Mouse (Mus musculus) hindbrain, embryonic 14.5 days (tissue): ENCODE results near the gene Vmn1r180. TPM values are rescaled to one million over a fixed set of nuclear protein-coding genes. Genes with fewer than 3 reads are reported as not detected.
"Not testable (repeated sequence)": the region's sequence is repeated elsewhere in the genome, so short reads cannot be mapped to it uniquely, and the experiment has no call there.

Experiments
- ATAC-seq: fragments of 200-750 bp; cut with Nextera tagmentation; 2 replicates; pipeline ENCODE4 v1.8.0; 2017; ENCODE audit warnings: moderate number of reproducible peaks, mild to moderate bottlenecking, moderate TSS enrichment, moderate library complexity; ENCODE audit not compliant: low FRiP score
- DNase-seq: peaks from one replicate; pipeline ENCODE4 v3.0.0-alpha.2; 2015; ENCODE audit warnings: low spot score
- H3K27ac ChIP-seq: fragments of 300-500 bp; sonication (generic); 2 replicates; pipeline ENCODE4 v1.5.1; 2014; ENCODE audit warnings: mild to moderate bottlenecking, moderate library complexity
- H3K27me3 ChIP-seq: fragments of 300-500 bp; sonication (generic); 2 replicates; pipeline ENCODE4 v1.6.1; 2014; ENCODE audit warnings: mild to moderate bottlenecking, low read length, mixed read lengths; ENCODE audit not compliant: control insufficient read depth, insufficient read depth
- H3K36me3 ChIP-seq: fragments of 300-500 bp; sonication (generic); replicated peaks from 2 replicates; pipeline ENCODE4 v1.6.1; 2014; ENCODE audit not compliant: control insufficient read depth, insufficient read depth
- H3K4me1 ChIP-seq: fragments of 300-500 bp; sonication (generic); replicated peaks from 2 replicates; pipeline ENCODE4 v1.6.1; 2014; ENCODE audit warnings: antibody characterized with exemption, low read length, mixed read lengths; ENCODE audit not compliant: control insufficient read depth, insufficient read depth
- H3K4me2 ChIP-seq: fragments of 300-500 bp; sonication (generic); replicated peaks from 2 replicates; pipeline ENCODE4 v1.6.1; 2014; ENCODE audit warnings: mild to moderate bottlenecking, moderate library complexity
- H3K4me3 ChIP-seq: fragments of 300-500 bp; sonication (generic); replicated peaks from 2 replicates; pipeline ENCODE4 v1.5.1; 2014; ENCODE audit warnings: mild to moderate bottlenecking, low read length
- H3K9ac ChIP-seq: fragments of 300-500 bp; sonication (generic); 2 replicates; pipeline ENCODE4 v1.6.1; 2014
- H3K9me3 ChIP-seq: fragments of 300-500 bp; sonication (generic); 2 replicates; pipeline ENCODE4 v1.6.1; 2016; ENCODE audit warnings: low read length; ENCODE audit not compliant: control insufficient read depth
- whole genome bisulfite sequencing: fragments of 180-500 bp; shearing (Covaris S2); extraction: QIAGEN DNeasy Blood & Tissue Kit; methylation state at CpG from one replicate; pipeline ENCODE4 v1.1.7; 2014; 5-methylcytosine and 5-hydroxymethylcytosine counted together
- polyA plus RNA-seq: library from polyadenylated mRNA; unstranded; fragments of >200 nt; fragmentation: Nextera tagmentation; extraction: Ambion mirVana; gene quantifications from 2 replicates; pipeline ENCODE4 v1.2.1, GENCODE M21; 2014

Vmn1r180 gene
- polyA plus RNA-seq, result not detected in 2 replicates

DNA sequence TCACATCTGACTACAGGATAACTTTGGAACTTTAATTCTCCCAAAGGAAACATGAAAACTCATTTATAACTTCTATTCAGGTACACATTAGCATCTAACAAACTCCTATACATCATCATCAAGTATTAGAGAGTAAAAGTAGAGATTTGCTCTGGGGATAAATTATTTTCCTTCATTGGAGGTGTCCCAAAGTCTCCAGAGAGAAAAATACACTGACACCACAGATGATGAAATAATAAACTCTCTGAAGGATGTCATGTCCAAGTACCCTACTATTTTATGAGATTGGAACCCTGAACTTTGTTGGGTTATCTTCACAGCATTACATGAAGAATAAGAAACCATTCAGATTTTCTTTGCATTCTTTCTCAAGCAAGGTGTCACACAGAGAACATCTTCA lies at the start of gene Vmn1r180:
TSS of gene Vmn1r180 (plus strand) at position 301 of the 400 bp plus-strand sequence.
- Histone ChIP-seq H3K4me3 (no peak within 1 kb of the TSS), H3K36me3 (no peaks in the 10 kb centered on the region), H3K4me1 (no peaks in the 10 kb centered on the region), H3K4me2 (no peak within 1 kb of the TSS), H3K9ac (no peak within 1 kb of the TSS), H3K27me3 (no peaks in the 10 kb centered on the region), H3K9me3 (peaks cover 10% of the 10 kb centered on the region; the same call in 1 of the 2 replicates), H3K27ac (no peak within 1 kb of the TSS)
- ATAC-seq, result no peak
- no peak for DNase-seq

DNA sequence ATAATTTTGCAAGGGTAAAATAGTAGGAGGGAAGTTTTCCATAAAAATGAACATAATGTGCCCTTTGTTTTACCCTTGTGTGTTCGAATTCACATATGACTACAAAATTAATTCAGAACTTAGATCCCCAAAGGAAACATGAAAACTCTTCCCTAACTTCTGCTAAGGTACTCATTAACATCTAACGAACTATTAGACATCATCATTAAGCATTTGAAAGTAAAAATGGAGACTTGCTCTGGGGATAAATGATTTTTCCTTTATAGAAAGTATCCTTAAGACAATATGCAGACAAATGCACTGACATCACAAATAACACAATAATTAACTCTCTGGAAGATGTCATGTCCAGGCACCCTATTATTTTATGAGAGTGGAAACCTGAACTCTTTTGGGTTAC lies 23.8 kb upstream of the Vmn1r180 start, which contains the start of gene Vmn1r179:
TSS of gene Vmn1r179 (plus strand) at position 301 of the 400 bp plus-strand sequence.
- Histone ChIP-seq H3K4me2 (no peak within 1 kb of the TSS), H3K27ac (no peak within 1 kb of the TSS), H3K9me3 (peaks cover 31% of the 10 kb centered on the region), H3K4me3 (no peak within 1 kb of the TSS), H3K4me1 (no peaks in the 10 kb centered on the region), H3K27me3 (no peaks in the 10 kb centered on the region), H3K9ac (no peak within 1 kb of the TSS), H3K36me3 (no peaks in the 10 kb centered on the region)
- WGBS, result 52% methylated on average over 2 of the region's 2 CpGs
- DNase-seq (no peak), ATAC-seq (no peak)

- not testable (repeated sequence) for H3K36me3 ChIP-seq, ATAC-seq, H3K4me3 ChIP-seq, H3K27ac ChIP-seq, H3K4me2 ChIP-seq, DNase-seq, H3K9ac ChIP-seq, H3K27me3 ChIP-seq, H3K4me1 ChIP-seq
- WGBS, result 68% methylated on average over 3 of the region's 3 CpGs
- peaks cover 32% of the 10 kb centered on the region for H3K9me3 ChIP-seq
These were observed 17.6 kb downstream of the Vmn1r180 start for GRCm38 (mm10) chr7:23968044-23968443.

DNA sequence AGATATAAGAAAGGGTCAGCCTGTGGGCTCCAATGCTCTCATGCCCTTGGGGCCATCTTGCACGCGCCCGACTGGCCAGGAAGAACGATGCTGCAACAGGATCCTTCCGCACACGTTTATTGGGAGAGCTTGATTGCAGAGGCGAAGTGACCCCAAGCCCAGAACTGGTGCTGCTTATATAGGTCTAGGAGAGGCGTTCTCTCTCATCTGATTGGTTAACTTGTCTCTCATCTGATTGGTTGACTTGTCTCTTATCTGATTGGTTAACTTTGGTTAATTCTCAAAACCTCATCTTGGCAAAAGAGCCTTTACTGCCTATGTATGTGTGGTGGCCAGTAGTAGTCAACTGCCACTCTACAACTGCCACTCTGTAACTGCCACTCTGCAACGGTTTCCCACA lies 23.9 kb downstream of the Vmn1r180 start, which contains the start of gene Vmn1r181:
TSS of gene Vmn1r181 (plus strand) at position 301 of the 400 bp plus-strand sequence.
- not testable (repeated sequence) for H3K36me3 ChIP-seq, H3K27me3 ChIP-seq, H3K9ac ChIP-seq, H3K4me2 ChIP-seq, ATAC-seq, H3K4me3 ChIP-seq, H3K4me1 ChIP-seq, DNase-seq, H3K27ac ChIP-seq
- WGBS, result 88% methylated on average over 9 of the region's 9 CpGs
- peaks cover 31% of the 10 kb centered on the region for H3K9me3 ChIP-seq

DNA sequence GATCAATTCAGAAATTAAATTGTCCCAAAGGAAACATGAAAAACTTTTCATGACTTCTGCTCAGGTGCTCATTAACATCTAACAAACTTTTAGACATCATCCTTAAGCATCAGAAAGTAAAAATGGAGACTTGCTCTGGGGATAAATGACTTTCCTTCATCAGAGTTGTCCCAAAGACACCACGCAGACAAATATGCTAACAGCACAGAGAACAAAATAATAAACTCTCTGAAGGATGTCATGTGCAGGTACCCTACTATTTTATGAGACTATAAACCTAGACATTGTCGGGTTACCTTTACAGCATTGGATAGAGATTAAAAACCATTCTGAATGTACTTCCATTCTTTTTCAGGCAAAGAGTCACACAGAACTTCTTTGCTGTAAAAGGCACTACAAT lies 51.0 kb downstream of the Vmn1r180 start, which contains the start of gene V1rd19:
TSS of gene V1rd19 (plus strand) at position 301 of the 400 bp plus-strand sequence.
- ATAC-seq (no peak), DNase-seq (no peak)
- peaks cover 27% of the 10 kb centered on the region; the same call in 1 of the 2 replicates for H3K9me3 ChIP-seq

More for the DNA sequence above, 51.0 kb downstream of the Vmn1r180 start, which contains the start of gene V1rd19:
- Histone ChIP-seq H3K4me3 (no peak within 1 kb of the TSS), H3K27me3 (no peaks in the 10 kb centered on the region), H3K4me2 (no peak within 1 kb of the TSS), H3K4me1 (no peaks in the 10 kb centered on the region), H3K9ac (no peak within 1 kb of the TSS), H3K27ac (no peak within 1 kb of the TSS), H3K36me3 (no peaks in the 10 kb centered on the region)
- 70% methylated on average over 2 of the region's 2 CpGs for WGBS

Other genes starting within 250 kb of the Vmn1r180 start
- not detected in 2 replicates for gene Vmn1r173, start 249.9 kb upstream of the Vmn1r180 start, polyA plus RNA-seq
- not detected in 2 replicates for gene Vmn1r174, start 198.4 kb upstream of the Vmn1r180 start, polyA plus RNA-seq
- gene Vmn1r175, start 140.0 kb upstream of the Vmn1r180 start, polyA plus RNA-seq, result not detected in 2 replicates
- not detected in 2 replicates for gene Vmn1r176, start 113.3 kb upstream of the Vmn1r180 start, polyA plus RNA-seq
- not detected in 2 replicates for gene Vmn1r177, start 84.2 kb upstream of the Vmn1r180 start, polyA plus RNA-seq
- gene Vmn1r178, start 58.6 kb upstream of the Vmn1r180 start, polyA plus RNA-seq, result not detected in 2 replicates
- not detected in 2 replicates for gene Vmn1r179, start 23.7 kb upstream of the Vmn1r180 start, polyA plus RNA-seq
- not detected in 2 replicates for gene Vmn1r181, start 24.0 kb downstream of the Vmn1r180 start, polyA plus RNA-seq
- not detected in 2 replicates for gene V1rd19, start 51.1 kb downstream of the Vmn1r180 start, polyA plus RNA-seq
- not detected in 2 replicates for gene Vmn1r183, start 102.6 kb downstream of the Vmn1r180 start, polyA plus RNA-seq
- gene Zfp180, start 131.3 kb downstream of the Vmn1r180 start, polyA plus RNA-seq, result 34.3 and 39.6 TPM in 2 replicates
- gene Zfp112, start 161.7 kb downstream of the Vmn1r180 start, polyA plus RNA-seq, result 8.5 and 9.0 TPM in 2 replicates
- gene Zfp235, start 183.5 kb downstream of the Vmn1r180 start, polyA plus RNA-seq, result 26.1 and 28.8 TPM in 2 replicates
- 3.7 and 4.0 TPM in 2 replicates for gene Zfp114, start 224.4 kb downstream of the Vmn1r180 start, polyA plus RNA-seq